Mouse (Mus musculus): ENCODE measurements at regions not wholly inside any gene's neighbourhood (a gene's known extent, or its start where the extent isn't known, plus 50 kb on each side); places are given as distances from the start of the nearest gene placed in this dataset.

DNA sequence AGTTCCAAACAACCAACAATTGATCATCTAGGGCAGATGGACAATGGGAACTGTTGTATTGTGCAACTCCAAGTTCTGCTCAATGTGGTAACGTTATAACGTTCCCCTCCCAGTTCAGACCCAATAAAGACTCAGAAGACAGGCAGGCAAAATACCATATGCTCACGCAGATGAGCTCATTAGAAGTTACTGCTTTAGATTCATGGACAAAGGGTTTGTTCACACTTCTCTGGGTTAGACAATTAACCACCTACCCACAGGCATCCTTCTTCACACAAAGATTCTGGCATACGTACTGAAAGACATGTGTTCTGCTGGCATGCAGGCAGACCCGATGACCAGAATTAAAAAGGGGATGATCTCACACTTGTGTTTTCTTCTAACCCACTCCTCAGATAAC lies 130.0 kb downstream of the Polr2m start:
- no peak for DNase-seq (ENCODE audit: low spot score)
